Mouse (Mus musculus) cerebellum, adult 2 months (tissue): Measurements from ENCODE around the gene Rbks.

Experiments used
- CTCF ChIP-seq: fragments of 200-500 bp; IDR thresholded peaks from 2 replicates; pipeline ENCODE4 v1.5.1; 2011; ENCODE audit warnings: low read depth, mild to moderate bottlenecking, control low read depth, low read length, moderate library complexity, borderline replicate concordance; ENCODE audit not compliant: insufficient read depth
- POLR2A ChIP-seq: fragments of 200-500 bp; IDR thresholded peaks from 2 replicates; pipeline ENCODE4 v1.6.1; 2011; ENCODE audit warnings: low read length, control low read depth, borderline replicate concordance; ENCODE audit not compliant: insufficient read depth

DNA sequence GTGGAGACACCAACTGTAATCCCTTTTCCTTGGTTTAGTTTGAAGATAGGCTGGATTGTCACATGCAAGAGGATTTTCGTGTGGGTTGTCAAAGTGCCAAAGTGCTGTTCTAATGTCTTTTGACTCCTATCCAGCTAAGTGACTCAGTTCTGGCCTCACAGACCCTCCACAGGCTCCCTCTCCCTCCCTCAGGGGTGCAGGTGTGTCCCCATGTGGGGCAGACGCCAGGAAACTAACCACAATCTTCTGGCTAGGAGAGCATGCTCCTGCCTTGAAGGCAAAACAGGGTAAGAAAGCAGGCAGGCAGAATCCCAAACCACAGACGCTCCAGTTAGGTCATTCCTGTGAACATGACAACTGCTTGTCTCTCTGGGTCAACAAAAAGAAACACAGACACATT is 91.3 kb downstream of the Rbks start:
- TF ChIP-seq CTCF (no peak), POLR2A (no peak)
